Mouse (Mus musculus) induced T-regulatory cell, adult 2 months (primary cell): ENCODE data around the gene Stat4.

Experiments used
- DNase-seq: peaks from one replicate; pipeline ENCODE4 v3.0.0-alpha.2; 2012; ENCODE audit warnings: low read depth

Stat4 gene

GRCm38 (mm10) chr1:51986848-51987247 lies at the start of gene Stat4:
TSS of gene Stat4 (plus strand) at chr1:51987148.
- no peak for DNase-seq

- DNase-seq = no peak
Measured at GRCm38 (mm10) chr1:51938357-51938756, 48.6 kb upstream of the Stat4 start.

- DNase-seq = peak; percentile 65
Measured at GRCm38 (mm10) chr1:51944755-51945154, 42.2 kb upstream of the Stat4 start.

- DNase-seq = no peak
Measured at GRCm38 (mm10) chr1:51947116-51947515, 39.8 kb upstream of the Stat4 start.

- no peak for DNase-seq
Measured at GRCm38 (mm10) chr1:51964647-51965046, 22.3 kb upstream of the Stat4 start.

GRCm38 (mm10) chr1:51968994-51969393 lies 18.0 kb upstream of the Stat4 start:
- no peak for DNase-seq

- no peak for DNase-seq
Measured at GRCm38 (mm10) chr1:51970182-51970581, 16.8 kb upstream of the Stat4 start.

GRCm38 (mm10) chr1:51975589-51975988 lies 11.4 kb upstream of the Stat4 start:
- DNase-seq = no peak

GRCm38 (mm10) chr1:51979048-51979447 lies 7.9 kb upstream of the Stat4 start:
- DNase-seq = no peak

- DNase-seq = no peak
Measured at GRCm38 (mm10) chr1:51991983-51992609, 5.1 kb downstream of the Stat4 start.

GRCm38 (mm10) chr1:51996056-51996455 lies 9.1 kb downstream of the Stat4 start:
- no peak for DNase-seq

GRCm38 (mm10) chr1:51996751-51997659 lies 10.1 kb downstream of the Stat4 start:
- DNase-seq = peak; percentile 43

- peak; percentile 63 for DNase-seq
Measured at GRCm38 (mm10) chr1:51998542-51998941, 11.6 kb downstream of the Stat4 start.

GRCm38 (mm10) chr1:52004096-52004495 lies 17.1 kb downstream of the Stat4 start:
- DNase-seq = peak; percentile 94

- DNase-seq = peak; percentile 90
Measured at GRCm38 (mm10) chr1:52008443-52008842, 21.5 kb downstream of the Stat4 start.

- DNase-seq = peak; percentile 69
Measured at GRCm38 (mm10) chr1:52008947-52009346, 22.0 kb downstream of the Stat4 start.

- peak; percentile 69 for DNase-seq
Measured at GRCm38 (mm10) chr1:52010741-52011140, 23.8 kb downstream of the Stat4 start.

- DNase-seq = peak; percentile 84
Measured at GRCm38 (mm10) chr1:52011227-52011626, 24.3 kb downstream of the Stat4 start.

GRCm38 (mm10) chr1:52012231-52012630 lies 25.3 kb downstream of the Stat4 start:
- peak; percentile 48 for DNase-seq

- DNase-seq = no peak
Measured at GRCm38 (mm10) chr1:52012757-52013156, 25.8 kb downstream of the Stat4 start.

- DNase-seq = peak; percentile 84
Measured at GRCm38 (mm10) chr1:52019621-52020020, 32.7 kb downstream of the Stat4 start.

- peak; percentile 66 for DNase-seq
Measured at GRCm38 (mm10) chr1:52021936-52022725, 35.2 kb downstream of the Stat4 start.
